Mouse (Mus musculus) liver, embryonic 12.5 days (tissue): ENCODE data around the gene Ltk. TPM values are rescaled to one million over a fixed set of nuclear protein-coding genes. Genes with fewer than 3 reads are reported as not detected.

Experiments used
- ATAC-seq: fragments of 200-750 bp; cut with Nextera tagmentation; 2 replicates; pipeline ENCODE4 v1.8.0; 2017; ENCODE audit warnings: moderate number of reproducible peaks, mild to moderate bottlenecking, moderate library complexity
- H3K27ac ChIP-seq: fragments of 300-500 bp; sonication (generic); 2 replicates; pipeline ENCODE4 v1.5.1; 2016; ENCODE audit warnings: mild to moderate bottlenecking
- H3K27me3 ChIP-seq: fragments of 300-500 bp; sonication (generic); replicated peaks from 2 replicates; pipeline ENCODE4 v1.6.1; 2016; ENCODE audit warnings: mild to moderate bottlenecking, moderate library complexity
- H3K36me3 ChIP-seq: fragments of 300-500 bp; sonication (generic); 2 replicates; pipeline ENCODE4 v1.6.1; 2016; ENCODE audit warnings: mild to moderate bottlenecking, moderate library complexity
- H3K4me1 ChIP-seq: fragments of 300-500 bp; sonication (generic); 2 replicates; pipeline ENCODE4 v1.6.1; 2016
- H3K4me2 ChIP-seq: fragments of 300-500 bp; sonication (generic); 2 replicates; pipeline ENCODE4 v1.6.1; 2016; ENCODE audit warnings: mild to moderate bottlenecking, moderate library complexity
- H3K4me3 ChIP-seq: fragments of 300-500 bp; sonication (generic); 2 replicates; pipeline ENCODE4 v1.5.1; 2016; ENCODE audit warnings: mild to moderate bottlenecking, moderate library complexity
- H3K9ac ChIP-seq: fragments of 300-500 bp; sonication (generic); 2 replicates; pipeline ENCODE4 v1.6.1; 2016; ENCODE audit warnings: mild to moderate bottlenecking, moderate library complexity
- H3K9me3 ChIP-seq: fragments of 300-500 bp; sonication (generic); replicated peaks from 2 replicates; pipeline ENCODE4 v1.6.1; 2016; ENCODE audit warnings: mild to moderate bottlenecking, moderate library complexity
- WGBS: fragments of 180-500 bp; shearing (Covaris S2); methylation state at CpG from one replicate; pipeline ENCODE4 v1.1.7; 2016; ENCODE audit not compliant: insufficient replicate concordance; 5-methylcytosine and 5-hydroxymethylcytosine counted together
- polyA plus RNA-seq: library from polyadenylated mRNA; unstranded; fragments of >200 nt; fragmentation: Nextera tagmentation; extraction: Ambion mirVana; gene quantifications from 2 replicates; pipeline ENCODE4 v1.2.1, GENCODE M21; 2016

Ltk gene
- 0.19 TPM in 1 of 2 replicates, not detected in the other for polyA plus RNA-seq

- H3K4me3 ChIP-seq, result 0 out of 2 replicates have a peak within 1 kb of the TSS, but pooled peaks have one; percentile 62
- H3K4me2 ChIP-seq, result no peak within 1 kb of the TSS; the same call in 1 of the 2 replicates
- peaks cover 72% of the 10 kb centered on the region for H3K27me3 ChIP-seq
- no peaks in the 10 kb centered on the region for H3K9me3 ChIP-seq
- ATAC-seq, result no peak
- H3K4me1 ChIP-seq, result peaks cover 18% of the 10 kb centered on the region
- no peak within 1 kb of the TSS for H3K27ac ChIP-seq
- no peak within 1 kb of the TSS for H3K9ac ChIP-seq
- H3K36me3 ChIP-seq, result peaks cover 20% of the 10 kb centered on the region
- WGBS, result 10% methylated on average over 9 of the region's 9 CpGs
These were observed at the start of gene Ltk for GRCm38 (mm10) chr2:119760251-119760650. TSS of gene Ltk (minus strand) at chr2:119760431.

- Histone ChIP-seq H3K27ac (no peak overlapping the region), H3K36me3 (no peaks in the 10 kb centered on the region), H3K27me3 (peaks cover 79% of the 10 kb centered on the region), H3K9me3 (no peaks in the 10 kb centered on the region), H3K9ac (no peak overlapping the region), H3K4me3 (no peak overlapping the region), H3K4me1 (no peaks in the 10 kb centered on the region), H3K4me2 (no peak overlapping the region)
- 24% methylated on average over 4 of the region's 4 CpGs for WGBS
- no peak for ATAC-seq
These were observed 48.6 kb upstream of the Ltk start for GRCm38 (mm10) chr2:119808881-119809280.

GRCm38 (mm10) chr2:119808438-119808837 is 48.2 kb upstream of the Ltk start:
- Histone ChIP-seq H3K27ac (no peak overlapping the region), H3K36me3 (no peaks in the 10 kb centered on the region)
- 33% methylated on average over 4 of the region's 4 CpGs for WGBS

GRCm38 (mm10) chr2:119805536-119805935 is 45.3 kb upstream of the Ltk start:
- Histone ChIP-seq H3K27me3 (peaks cover 86% of the 10 kb centered on the region), H3K9me3 (no peaks in the 10 kb centered on the region), H3K4me2 (no peak overlapping the region), H3K9ac (no peak overlapping the region), H3K4me3 (no peak overlapping the region), H3K4me1 (peaks cover 9% of the 10 kb centered on the region), H3K36me3 (no peaks in the 10 kb centered on the region), H3K27ac (no peak overlapping the region)
- 67% methylated on average over 8 of the region's 8 CpGs for WGBS
- ATAC-seq, result no peak

More at GRCm38 (mm10) chr2:119808438-119808837, 48.2 kb upstream of the Ltk start:
- no peak overlapping the region for H3K4me3 ChIP-seq
- H3K27me3 ChIP-seq, result peaks cover 83% of the 10 kb centered on the region
- H3K9me3 ChIP-seq, result no peaks in the 10 kb centered on the region
- H3K4me2 ChIP-seq, result no peak overlapping the region
- no peak overlapping the region for H3K9ac ChIP-seq
- H3K4me1 ChIP-seq, result no peaks in the 10 kb centered on the region
- no peak for ATAC-seq

GRCm38 (mm10) chr2:119804776-119805175 is 44.5 kb upstream of the Ltk start:
- H3K27ac ChIP-seq, result no peak overlapping the region
- WGBS, result 50% methylated on average over 9 of the region's 9 CpGs

GRCm38 (mm10) chr2:119804275-119804628 is 44.0 kb upstream of the Ltk start:
- H3K9me3 ChIP-seq, result no peaks in the 10 kb centered on the region
- H3K4me1 ChIP-seq, result peaks cover 22% of the 10 kb centered on the region
- 53% methylated on average over 5 of the region's 5 CpGs for WGBS
- no peaks in the 10 kb centered on the region for H3K36me3 ChIP-seq
- ATAC-seq, result no peak
- no peak overlapping the region for H3K9ac ChIP-seq
- H3K4me2 ChIP-seq, result no peak overlapping the region
- no peak overlapping the region for H3K4me3 ChIP-seq
- H3K27ac ChIP-seq, result no peak overlapping the region
- H3K27me3 ChIP-seq, result peaks cover 86% of the 10 kb centered on the region

More at GRCm38 (mm10) chr2:119804776-119805175, 44.5 kb upstream of the Ltk start:
- ATAC-seq, result no peak
- Histone ChIP-seq H3K9me3 (no peaks in the 10 kb centered on the region), H3K4me3 (no peak overlapping the region), H3K4me2 (no peak overlapping the region), H3K9ac (no peak overlapping the region), H3K36me3 (no peaks in the 10 kb centered on the region), H3K27me3 (peaks cover 86% of the 10 kb centered on the region), H3K4me1 (peaks cover 16% of the 10 kb centered on the region)

GRCm38 (mm10) chr2:119803618-119804274 is 43.5 kb upstream of the Ltk start:
- H3K36me3 ChIP-seq, result no peaks in the 10 kb centered on the region
- no peaks in the 10 kb centered on the region for H3K9me3 ChIP-seq
- H3K4me2 ChIP-seq, result no peak overlapping the region
- 41% methylated on average over 6 of the region's 6 CpGs for WGBS
- peaks cover 27% of the 10 kb centered on the region for H3K4me1 ChIP-seq
- no peak overlapping the region for H3K4me3 ChIP-seq
- H3K27me3 ChIP-seq, result peaks cover 86% of the 10 kb centered on the region
- no peak for ATAC-seq
- no peak overlapping the region for H3K9ac ChIP-seq
- no peak overlapping the region for H3K27ac ChIP-seq

GRCm38 (mm10) chr2:119802767-119803617 is 42.8 kb upstream of the Ltk start:
- ATAC-seq, result no peak
- no peaks in the 10 kb centered on the region for H3K9me3 ChIP-seq
- no peak overlapping the region for H3K4me2 ChIP-seq
- WGBS, result 61% methylated on average over 10 of the region's 10 CpGs
- H3K4me1 ChIP-seq, result peaks cover 31% of the 10 kb centered on the region
- H3K27me3 ChIP-seq, result peaks cover 86% of the 10 kb centered on the region
- no peak overlapping the region for H3K4me3 ChIP-seq
- no peak overlapping the region for H3K27ac ChIP-seq
- H3K9ac ChIP-seq, result no peak overlapping the region
- H3K36me3 ChIP-seq, result no peaks in the 10 kb centered on the region

- Histone ChIP-seq H3K9ac (no peak overlapping the region), H3K4me1 (peaks cover 31% of the 10 kb centered on the region), H3K9me3 (no peaks in the 10 kb centered on the region), H3K27ac (no peak overlapping the region), H3K27me3 (peaks cover 96% of the 10 kb centered on the region), H3K36me3 (no peaks in the 10 kb centered on the region), H3K4me3 (no peak overlapping the region), H3K4me2 (no peak overlapping the region)
- 52% methylated on average over 15 of the region's 15 CpGs for WGBS
- no peak for ATAC-seq
These were observed 40.9 kb upstream of the Ltk start for GRCm38 (mm10) chr2:119800876-119801846.

GRCm38 (mm10) chr2:119799961-119800550 is 39.8 kb upstream of the Ltk start:
- peak; percentile 11; the same call in 1 of the 2 replicates for ATAC-seq
- H3K9ac ChIP-seq, result peak overlapping the region; percentile 71
- H3K27me3 ChIP-seq, result peaks cover 97% of the 10 kb centered on the region
- no peak overlapping the region for H3K27ac ChIP-seq
- WGBS, result 2% methylated on average over 23 of the region's 27 CpGs
- H3K4me1 ChIP-seq, result peaks cover 31% of the 10 kb centered on the region
- peak overlapping the region; percentile 69 for H3K4me3 ChIP-seq
- H3K36me3 ChIP-seq, result no peaks in the 10 kb centered on the region
- H3K9me3 ChIP-seq, result no peaks in the 10 kb centered on the region
- H3K4me2 ChIP-seq, result peak overlapping the region; percentile 96
